Mouse (Mus musculus) layer of hippocampus, adult 2 months (tissue): Measurements from ENCODE around the gene Ikzf1. TPM values are rescaled to one million over a fixed set of nuclear protein-coding genes. Genes with fewer than 3 reads are reported as not detected.
A peak's percentile ranks its signal among the peaks of the same experiment; 100 is the strongest.

Experiments used
- DNase-seq, 2 experiments: peaks; one replicate each; pipeline ENCODE4 v3.0.0; 2022; ENCODE audit warnings: low spot score in 2 of 2
- H3K27ac ChIP-seq: fragments of 200-600 bp; 2 replicates; pipeline ENCODE4 v1.8.1; 2022
- H3K4me3 ChIP-seq: fragments of 200-600 bp; 2 replicates; pipeline ENCODE4 v1.8.1; 2022; ENCODE audit warnings: mild to moderate bottlenecking
- CTCF ChIP-seq: fragments of 200-600 bp; conservative IDR thresholded peaks from 2 replicates; pipeline ENCODE4 v1.8.1; 2022; ENCODE audit warnings: antibody characterized with exemption, mild to moderate bottlenecking, moderate library complexity
- total RNA-seq, 2 experiments: library from RNA; stranded (reverse); gene quantifications; 2 replicates each; pipeline ENCODE4 v1.2.3; 2021

Gene Ikzf1
- total RNA-seq, 2 experiments from 2014 or later, result 2.6 to 4.0 TPM

DNA sequence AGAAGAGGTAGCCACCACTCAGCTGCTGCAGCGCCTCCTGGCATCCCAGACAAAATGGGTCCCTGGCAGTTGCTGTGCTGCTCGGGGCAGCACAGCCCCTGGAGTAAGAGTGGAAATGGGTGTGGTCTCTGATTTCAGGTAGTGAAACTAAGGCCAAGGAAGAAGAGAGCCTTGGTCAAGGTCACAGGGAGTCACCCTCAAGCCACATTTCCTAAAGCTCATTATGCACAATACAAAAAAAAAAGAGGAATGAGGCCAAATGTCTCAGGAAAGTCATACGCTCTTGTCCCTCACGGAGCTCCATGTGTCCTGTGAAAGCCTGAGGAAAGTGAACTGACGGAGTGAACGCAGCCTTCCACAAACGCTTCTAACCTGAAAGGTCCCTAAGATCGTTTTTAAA, 96.9 kb downstream of the Ikzf1 start:
- no peak for TF ChIP-seq CTCF
- Histone ChIP-seq H3K27ac (no peak overlapping the region), H3K4me3 (no peak overlapping the region)
- DNase-seq, result no peak

DNA sequence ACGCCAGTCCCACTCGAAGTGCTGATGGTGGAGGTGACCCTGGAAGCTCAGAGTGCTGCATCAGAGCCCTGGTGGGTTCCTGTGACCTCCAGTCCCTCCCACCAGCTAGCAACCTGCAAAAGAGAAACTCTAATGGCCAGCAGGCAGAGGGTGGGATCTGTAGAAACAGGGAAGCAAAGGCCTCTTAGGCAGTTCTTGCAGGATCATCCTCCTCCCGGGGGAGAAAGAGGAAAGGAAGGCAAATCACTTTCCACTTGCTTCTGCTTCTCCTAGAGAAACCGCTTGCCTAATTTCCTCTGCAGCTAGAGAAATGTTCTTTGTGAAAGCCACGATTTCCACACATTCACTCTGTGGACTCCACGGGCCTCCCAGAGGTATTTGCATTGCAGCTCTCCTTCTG, 100.7 kb downstream of the Ikzf1 start:
- TF ChIP-seq CTCF, result no peak
- Histone ChIP-seq H3K4me3 (no peak overlapping the region), H3K27ac (no peak overlapping the region)
- no peak for DNase-seq

DNA sequence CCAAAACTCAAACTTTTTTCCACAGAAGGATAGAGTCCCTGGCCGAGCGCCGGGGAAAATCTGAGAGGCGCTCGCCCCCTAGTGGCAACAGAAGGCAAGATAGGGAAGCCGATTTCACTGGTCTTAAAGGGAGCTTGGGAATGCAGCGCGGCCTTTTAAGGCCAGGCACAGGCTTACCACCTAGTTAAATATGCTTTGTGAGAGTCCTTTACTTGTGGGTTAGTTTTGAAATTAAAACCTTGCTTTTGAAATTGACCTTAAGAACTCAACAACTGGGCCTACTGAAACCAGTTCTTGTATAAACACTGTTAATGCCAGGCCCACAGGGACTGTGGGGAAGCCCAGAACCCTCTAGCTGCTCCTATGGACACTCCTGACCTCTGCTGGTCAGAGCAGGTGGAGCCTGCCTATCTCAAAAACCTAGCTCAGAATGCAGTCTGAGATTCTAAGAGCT, 103.7 kb downstream of the Ikzf1 start:
- DNase-seq, result peak; percentile 64 to 82
- peak; percentile 84 for TF ChIP-seq CTCF
- H3K27ac ChIP-seq, result no peak overlapping the region
- peak overlapping the region; percentile 22; the same call in 1 of the 2 replicates for H3K4me3 ChIP-seq

DNA sequence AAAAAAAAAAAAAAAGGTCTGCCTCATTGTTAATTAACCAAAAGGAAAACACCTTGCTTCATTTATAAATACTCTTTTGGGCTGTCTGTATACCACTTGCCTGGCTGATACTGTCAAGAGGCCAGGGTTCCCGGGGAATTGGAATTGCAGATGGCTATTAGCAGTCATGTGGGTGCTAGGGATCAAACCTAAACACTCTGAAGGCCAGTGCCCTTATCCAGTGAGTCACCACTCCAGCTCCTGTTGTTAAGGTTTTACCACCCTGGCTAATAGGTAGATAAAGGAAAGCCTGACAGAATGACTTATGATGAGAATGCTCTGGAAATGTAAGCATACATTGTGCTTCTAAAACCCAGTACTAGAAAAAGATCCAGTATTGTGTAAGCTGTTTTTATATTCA, 109.8 kb downstream of the Ikzf1 start:
- H3K4me3 ChIP-seq, result no peak overlapping the region
- H3K27ac ChIP-seq, result no peak overlapping the region
- no peak for TF ChIP-seq CTCF
- no peak for DNase-seq

DNA sequence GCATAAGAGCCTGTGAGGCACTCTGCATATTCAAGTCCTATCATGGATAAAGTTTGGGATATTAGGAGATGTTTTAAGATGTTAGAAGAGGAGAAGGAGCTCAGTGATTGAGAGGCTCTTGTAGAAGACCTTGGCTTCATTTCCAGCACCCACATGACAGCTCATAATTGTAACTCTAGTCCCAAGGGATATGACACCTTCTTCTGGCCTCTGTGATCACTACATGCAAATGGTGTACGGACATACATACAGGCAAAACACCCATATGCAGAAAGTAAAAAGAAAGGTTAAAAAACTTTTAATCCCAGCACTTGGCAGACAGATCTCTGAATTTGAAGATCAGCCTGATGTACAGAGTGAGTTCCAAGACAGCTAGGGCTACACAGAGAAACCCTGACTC, 113.9 kb downstream of the Ikzf1 start:
- H3K27ac ChIP-seq, result no peak overlapping the region
- no peak for TF ChIP-seq CTCF
- no peak for DNase-seq
- H3K4me3 ChIP-seq, result no peak overlapping the region

DNA sequence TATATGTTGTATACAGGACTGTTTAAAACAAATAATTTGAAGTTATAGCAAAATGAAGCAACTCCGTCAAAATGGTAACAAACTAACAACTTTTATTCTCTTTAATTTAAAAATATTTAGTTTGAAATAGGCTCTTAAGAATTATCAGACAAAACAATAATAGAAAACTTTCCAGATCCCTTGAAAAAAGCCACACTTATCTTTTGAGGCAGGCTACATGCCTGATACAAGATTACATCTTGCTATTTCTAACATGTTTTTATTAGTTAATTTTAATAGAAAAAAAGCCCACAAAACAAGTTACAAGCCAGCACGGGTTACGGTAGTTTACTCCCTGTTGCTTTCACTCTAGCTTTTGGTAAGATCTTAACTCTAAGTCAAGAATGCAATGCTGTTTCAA, 115.5 kb downstream of the Ikzf1 start:
- DNase-seq, result no peak
- no peak overlapping the region for H3K27ac ChIP-seq
- no peak for TF ChIP-seq CTCF
- H3K4me3 ChIP-seq, result no peak overlapping the region

DNA sequence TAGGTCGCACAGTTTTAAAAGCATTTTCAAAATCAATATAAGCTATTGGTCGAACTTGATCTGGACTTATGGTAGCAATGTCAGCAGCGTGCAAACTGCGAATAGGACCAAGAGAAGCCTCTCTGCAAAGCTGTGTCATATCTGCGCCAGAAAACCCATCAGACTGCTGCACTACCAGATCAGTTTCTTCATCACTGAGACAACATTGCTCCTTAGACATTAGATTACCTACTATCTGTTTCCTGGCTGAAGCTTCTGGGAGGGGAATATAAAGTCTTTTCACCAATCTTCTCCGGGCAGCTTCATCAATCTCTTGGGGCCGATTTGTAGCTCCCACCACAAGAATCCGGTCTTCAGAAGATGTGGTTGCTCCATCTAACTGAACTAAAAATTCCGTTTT, 116.3 kb downstream of the Ikzf1 start:
- no peak for DNase-seq
- Histone ChIP-seq H3K4me3 (no peak overlapping the region), H3K27ac (no peak overlapping the region)
- no peak for TF ChIP-seq CTCF

DNA sequence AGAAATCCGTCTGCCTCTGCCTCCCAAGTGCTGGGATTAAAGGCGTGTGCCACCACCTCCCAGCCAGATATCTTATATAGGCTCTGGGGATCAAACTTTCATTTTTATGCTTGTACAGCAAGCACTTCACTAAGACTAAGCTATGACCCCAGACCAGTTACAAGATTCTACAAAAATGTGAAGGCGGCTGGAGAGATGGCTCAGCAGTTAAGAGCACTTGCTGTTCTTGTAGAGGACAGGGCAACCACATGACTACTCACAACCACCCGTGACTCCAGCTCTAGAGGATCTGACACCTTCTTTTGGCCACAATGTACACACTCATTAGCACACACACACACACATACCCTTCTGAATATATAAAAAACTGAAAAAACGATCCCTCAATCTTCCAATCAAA, 119.6 kb downstream of the Ikzf1 start:
- no peak for TF ChIP-seq CTCF
- Histone ChIP-seq H3K4me3 (no peak overlapping the region), H3K27ac (no peak overlapping the region)
- no peak for DNase-seq

DNA sequence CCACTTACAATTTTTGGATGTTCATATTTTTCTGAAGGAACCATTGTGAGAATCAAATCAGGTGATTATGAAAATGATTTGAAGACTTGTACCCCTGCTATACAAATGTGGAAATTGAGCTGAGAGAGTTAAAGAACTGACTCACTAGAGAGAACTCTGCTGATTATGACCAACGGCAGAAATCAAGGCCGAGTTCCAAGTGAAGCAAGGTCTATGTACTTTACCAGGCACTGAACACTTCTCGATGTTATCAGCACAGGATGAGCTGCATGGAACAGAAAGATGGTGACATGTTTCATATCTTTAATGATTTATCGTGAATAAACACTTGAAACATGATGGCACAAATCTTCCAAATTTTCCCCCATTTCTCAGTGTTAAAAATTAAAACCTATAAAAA, 121.1 kb downstream of the Ikzf1 start:
- DNase-seq, result no peak
- no peak overlapping the region for H3K4me3 ChIP-seq
- no peak for TF ChIP-seq CTCF
- H3K27ac ChIP-seq, result no peak overlapping the region

DNA sequence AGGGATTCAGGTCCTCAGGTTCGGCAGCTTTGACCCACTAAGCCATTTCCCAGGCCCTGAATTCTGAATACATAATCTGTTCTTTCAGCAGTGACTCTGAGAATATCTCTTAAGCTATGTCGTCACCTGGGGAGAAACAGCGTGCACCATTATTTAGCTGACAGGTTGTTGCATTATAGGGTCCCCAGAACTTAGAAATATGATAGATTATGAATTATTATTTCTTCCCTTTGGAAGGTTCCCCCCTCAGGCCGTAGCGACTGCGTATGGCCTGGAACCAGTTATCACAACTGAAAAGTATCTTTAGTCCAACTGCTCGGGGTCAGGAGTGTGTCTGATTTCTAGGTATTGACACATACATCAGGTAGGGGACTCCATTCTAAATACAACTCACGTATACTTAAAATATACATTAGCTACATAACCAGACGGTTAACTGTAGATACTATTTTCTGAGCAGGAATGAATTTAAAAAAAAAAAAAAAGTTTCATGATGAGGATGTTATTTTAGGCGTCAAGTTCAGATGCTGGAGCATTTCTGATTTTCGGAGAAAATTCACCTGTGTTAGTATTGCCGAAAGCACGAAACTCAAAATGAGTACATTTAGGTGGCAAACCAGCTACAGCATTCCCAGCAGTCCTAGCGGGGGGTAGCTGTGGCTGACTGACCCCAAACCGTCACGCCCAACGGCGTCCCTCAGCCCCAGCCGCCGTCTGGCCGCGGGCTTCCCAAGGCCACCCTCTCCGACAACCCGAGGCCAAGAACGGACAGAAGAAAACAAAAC, 123.4 kb downstream of the Ikzf1 start:
- H3K27ac ChIP-seq, result peak overlapping the region; percentile 90; the same call in 1 of the 2 replicates
- no peak for DNase-seq
- no peak for TF ChIP-seq CTCF
- H3K4me3 ChIP-seq, result peak overlapping the region; percentile 60

DNA sequence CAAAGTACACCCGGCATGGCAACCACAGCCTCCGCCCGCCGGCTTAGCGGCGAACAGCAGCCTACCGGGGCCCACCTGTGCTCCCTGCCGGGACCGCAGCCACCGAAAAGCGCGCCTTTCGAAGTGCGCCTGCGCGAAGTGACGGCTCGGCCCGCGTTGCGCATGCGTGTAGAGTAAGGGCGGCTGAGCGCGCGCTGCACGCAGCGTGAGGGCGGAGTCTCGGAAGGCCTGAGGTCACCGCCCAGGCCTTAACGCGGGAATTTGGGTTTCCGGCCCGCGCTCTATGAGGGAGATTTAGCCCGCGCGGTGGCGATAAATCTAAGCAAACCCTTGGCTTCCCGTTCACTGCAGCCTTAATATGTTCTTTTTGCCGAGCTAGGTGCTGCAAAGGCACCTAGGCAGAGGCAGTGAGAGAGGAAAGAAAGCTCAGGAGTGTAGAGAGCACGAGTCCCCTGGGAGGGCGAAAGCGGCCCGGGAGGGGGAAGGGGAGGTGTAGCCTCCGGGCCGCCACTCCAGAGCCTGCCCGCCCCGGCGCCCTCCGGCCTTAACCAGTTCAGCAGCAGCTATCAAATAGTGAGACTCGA, 124.1 kb downstream of the Ikzf1 start, which contains the start of gene Fignl1:
Fignl1 (minus strand) TSS at position 143 of the 584 bp plus-strand sequence.
- peak; percentile 69 for TF ChIP-seq CTCF
- peak; percentile 93 to 94 for DNase-seq
- peak within 1 kb of the TSS; percentile 90 for H3K27ac ChIP-seq
- peak within 1 kb of the TSS; percentile 60 for H3K4me3 ChIP-seq

DNA sequence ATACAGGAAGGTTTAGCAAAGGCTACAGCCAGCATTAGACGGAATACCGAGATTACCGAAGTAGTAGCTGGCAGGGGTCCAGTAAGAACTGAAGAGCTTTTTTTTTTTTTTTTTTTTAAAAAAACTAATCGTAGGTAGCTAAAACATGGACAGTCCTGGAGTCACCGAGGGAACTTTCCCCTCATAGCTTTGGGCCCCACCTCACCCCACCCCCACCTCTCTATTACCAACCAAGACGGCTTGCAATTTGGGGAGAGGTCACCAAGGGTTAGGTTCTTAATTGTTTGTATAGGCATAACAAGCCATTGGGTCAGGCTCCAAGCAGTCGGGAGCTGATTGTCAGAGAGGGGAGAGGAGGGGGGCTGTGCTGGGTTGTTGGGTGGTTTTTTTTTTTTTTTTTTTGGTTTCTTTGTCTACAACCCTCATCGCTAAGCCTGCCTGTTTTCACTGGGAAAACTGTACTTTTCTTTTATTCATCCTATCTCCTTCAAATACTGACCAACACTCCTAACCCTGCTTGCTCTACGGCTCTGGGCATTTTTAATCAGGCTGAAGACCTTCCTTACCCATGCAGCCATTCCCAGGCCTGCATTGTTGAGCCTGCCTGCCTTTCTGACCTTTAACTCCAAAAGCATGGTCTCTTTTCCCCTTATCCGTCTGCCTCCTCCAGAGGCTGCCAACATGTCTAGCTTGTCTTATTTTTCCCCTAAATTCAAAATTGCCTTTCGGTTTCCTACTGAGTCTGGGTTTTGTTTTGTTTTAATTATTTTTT, 124.8 kb downstream of the Ikzf1 start:
- DNase-seq, result no peak
- peak overlapping the region; percentile 90 for H3K27ac ChIP-seq
- H3K4me3 ChIP-seq, result peak overlapping the region; percentile 60
- no peak for TF ChIP-seq CTCF

DNA sequence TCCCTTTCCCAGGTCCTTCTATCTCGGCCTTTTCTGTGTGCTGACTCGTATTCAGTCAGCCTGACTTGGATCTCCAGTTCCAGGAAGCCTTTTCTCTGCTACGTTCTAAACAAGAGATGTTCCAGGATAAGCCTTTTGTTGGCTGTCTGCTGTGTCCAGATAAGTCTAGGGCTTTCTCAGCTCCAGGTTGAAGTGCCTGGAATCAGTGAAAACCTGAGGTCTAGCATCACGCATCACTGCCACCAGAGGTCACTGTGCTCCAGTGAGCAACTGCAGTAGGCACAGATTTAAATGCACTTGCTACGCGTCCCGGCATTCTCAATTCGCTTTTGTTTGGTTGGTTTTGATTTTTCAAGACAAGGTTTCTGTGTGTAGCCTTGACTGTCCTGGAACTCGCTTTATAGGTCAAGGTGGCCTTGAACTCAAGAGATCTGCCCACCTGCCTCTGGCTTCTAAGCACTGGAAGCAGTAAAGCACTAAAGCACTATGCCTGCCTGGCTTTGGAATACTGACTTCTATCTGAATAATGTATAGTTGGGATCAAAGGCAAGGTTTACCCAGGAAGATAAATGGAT, 127.2 kb downstream of the Ikzf1 start:
- DNase-seq, result peak; percentile 65 to 74
- H3K4me3 ChIP-seq, result no peak overlapping the region
- peak; percentile 97 for TF ChIP-seq CTCF
- no peak overlapping the region for H3K27ac ChIP-seq
